Mouse (Mus musculus) adrenal gland, adult 18-20 months (tissue): ENCODE results near the gene Rasgrp1. TPM values are rescaled to one million over a fixed set of nuclear protein-coding genes. Genes with fewer than 3 reads are reported as not detected.
A peak's percentile ranks its signal among the peaks of the same experiment; 100 is the strongest.

Experiments used
- DNase-seq, 2 experiments: peaks; one replicate each; pipeline ENCODE4 v3.0.0; 2021 to 2022; ENCODE audit warnings: low spot score in 2 of 2
- total RNA-seq, 2 experiments: library from RNA; stranded (reverse); gene quantifications; 1 replicate in 1 of 2; 2 replicates in 1 of 2; pipeline ENCODE4 v1.2.3; 2021

Gene Rasgrp1
- total RNA-seq, 2 experiments from 2014 or later: 0.46 to 0.70 TPM

DNA sequence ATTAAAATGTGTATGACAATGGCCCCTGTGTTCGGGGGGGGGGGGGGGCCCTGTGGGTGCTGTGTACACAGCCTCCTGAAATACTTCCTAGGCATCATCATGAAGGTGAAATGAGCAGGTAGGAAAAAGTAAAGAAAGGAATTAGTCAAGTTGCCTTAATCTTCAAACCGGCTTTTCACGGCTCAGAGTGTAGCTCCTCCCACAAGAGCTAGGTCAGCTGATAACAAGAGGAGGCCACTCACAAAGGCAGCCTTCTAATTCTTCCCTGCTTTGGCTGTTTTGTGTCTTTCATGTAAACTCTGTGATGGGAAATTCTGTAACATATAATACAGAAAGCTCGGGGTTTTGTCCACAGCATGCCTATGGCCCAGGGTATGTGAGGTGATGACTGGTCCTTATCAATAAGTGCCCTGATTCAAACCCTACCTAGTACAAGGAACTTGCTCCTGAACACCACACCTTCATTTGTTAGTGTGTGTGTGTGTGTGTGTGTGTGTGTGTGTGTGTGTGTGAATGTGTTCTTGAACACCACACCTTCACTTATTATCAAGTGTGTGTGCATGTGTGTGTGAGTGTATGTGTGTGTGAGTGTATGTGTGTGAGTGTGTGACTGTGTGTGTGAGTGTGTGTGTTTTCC lies 7.1 kb downstream of the Rasgrp1 start:
- DNase-seq: no peak

DNA sequence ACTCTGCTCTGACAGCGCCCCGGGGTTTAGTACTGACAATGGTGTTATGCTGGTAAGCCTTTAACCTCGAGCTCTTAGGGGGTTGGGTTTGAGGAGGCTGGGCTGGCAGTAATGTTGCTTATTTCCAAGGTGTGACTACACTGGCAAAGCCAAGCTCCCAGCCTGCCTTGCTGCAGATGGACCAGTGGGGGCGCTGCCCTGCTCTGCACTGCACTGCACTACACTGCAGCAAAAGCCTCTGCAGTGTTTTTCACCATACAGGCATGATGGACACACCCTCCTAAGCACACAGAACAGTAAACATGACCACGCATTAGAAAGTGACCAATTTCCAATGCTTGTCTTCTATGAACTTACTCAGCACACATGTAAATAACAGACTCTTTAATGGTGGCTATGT lies 11.2 kb downstream of the Rasgrp1 start:
- DNase-seq: no peak

DNA sequence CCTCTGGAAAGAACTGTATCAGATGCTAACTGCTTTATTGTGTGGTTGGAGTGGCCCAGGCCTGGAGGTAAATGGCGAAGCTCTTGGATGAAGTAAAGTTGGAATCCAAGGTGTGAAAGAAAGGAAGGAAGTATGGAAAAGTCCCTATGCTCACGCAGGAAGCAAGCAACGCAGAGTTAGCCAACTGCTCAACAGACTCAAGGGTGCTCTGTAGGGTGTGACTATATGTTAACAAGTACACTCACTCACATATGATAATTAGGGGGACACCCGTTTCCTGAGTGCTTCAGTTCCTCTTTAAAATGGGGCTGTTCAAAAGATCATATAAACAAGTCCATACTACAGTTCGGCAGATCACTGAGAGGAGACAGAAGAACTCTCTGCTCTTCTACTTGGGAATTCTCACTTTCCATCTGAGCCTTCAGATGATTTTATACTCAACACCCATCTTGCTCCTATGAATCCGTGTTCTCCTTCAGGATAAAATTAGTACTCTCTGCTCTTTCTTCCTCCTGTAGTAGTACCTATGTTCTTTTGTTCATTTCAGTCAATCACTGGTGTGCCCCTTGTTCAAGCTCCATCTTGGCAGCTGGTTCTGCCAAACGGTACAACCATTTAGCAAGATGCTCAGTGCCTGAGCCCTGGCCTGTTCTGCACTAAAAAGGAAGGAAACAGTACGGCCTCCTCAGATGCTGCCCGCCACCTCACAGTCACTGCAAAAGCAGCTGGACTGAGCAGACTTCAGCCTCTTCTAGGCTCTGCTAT lies 14.1 kb downstream of the Rasgrp1 start:
- DNase-seq: no peak

DNA sequence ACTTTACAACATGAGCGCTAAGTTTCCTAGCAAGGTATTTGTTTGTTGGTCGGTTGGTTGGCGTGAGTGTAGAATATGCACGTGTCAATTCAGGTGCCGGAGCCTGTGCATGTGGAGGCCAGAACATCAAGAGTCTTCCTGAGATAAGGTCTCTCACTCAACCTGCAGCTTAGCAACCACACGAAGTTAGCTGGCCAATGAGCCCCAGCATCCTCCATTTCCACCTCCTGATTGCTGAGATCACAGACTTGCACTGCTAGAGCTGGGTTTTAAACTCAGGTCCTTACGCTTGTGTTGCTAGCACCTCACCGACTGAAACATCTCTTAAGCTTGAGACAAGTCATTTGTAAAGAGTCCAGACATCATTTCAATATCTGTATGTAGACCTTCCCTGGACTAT lies 20.4 kb downstream of the Rasgrp1 start:
- no peak for DNase-seq

DNA sequence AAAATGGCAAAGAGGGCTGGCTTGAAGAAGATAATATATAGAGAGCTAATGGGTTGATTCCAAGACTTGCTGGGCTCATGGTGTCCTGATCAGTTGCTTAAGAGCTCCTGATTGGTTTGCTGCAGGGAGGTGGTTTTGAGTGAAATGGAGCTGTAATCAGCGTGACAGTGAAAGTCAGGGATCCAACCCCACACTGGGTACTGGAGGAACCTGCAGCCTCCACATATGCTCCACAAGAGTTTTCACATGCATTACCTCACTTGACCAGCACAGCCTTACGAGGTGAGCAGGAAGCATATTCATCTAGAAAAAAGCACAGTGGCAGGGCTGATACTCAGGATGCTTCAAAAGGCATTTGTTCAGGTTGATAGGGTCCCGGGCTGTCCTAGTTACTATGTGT lies 21.6 kb downstream of the Rasgrp1 start:
- no peak for DNase-seq

DNA sequence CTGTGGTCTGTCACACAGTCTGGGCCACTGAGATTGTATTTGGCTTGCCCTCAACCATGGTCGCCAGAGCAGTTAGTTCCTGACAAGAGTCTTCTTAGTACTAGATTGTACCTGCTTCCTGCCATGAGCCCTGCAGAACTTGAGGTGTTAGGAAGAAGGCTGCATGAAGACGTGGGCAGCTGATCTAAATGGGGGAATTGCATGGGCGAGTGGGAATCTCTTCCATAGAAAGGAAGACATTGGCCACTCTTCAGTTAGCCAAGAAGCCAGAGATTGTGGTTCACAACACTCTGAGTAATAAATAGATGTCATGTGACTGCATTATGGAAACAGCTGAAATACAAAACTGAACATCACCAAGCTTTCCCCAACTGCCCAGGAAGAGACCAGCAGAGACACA lies 23.8 kb downstream of the Rasgrp1 start:
- no peak for DNase-seq

DNA sequence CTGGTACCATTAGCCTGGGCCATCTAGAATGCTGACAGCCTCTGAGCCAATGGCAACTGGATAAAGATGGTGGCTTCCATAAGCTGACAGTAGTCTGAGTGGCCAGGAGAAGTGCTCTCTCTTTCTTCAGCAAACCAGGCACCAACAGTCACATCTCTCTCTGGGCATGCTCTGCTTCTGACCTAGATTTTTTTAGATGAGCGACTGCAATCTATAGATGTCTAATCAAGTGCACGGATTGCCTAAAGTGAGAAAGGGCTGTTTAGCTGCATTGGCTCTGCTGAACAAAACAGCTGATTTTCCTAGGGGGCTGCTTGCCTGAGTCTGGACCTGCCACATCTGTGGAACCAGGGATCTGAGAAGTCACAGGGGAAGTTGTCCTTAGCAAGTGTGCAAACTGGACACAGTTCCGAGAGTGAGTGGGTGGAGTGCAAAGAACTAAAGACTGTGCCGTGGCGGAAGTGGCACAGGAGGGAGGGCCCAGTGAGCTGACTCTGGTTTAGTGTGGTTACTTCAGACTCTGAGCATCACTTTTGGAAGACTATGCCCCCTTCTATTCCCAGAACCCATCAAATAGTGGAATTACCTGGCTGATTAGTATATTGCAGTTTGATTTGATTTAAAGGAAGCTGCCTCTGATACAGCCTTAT lies 29.1 kb downstream of the Rasgrp1 start:
- no peak for DNase-seq

DNA sequence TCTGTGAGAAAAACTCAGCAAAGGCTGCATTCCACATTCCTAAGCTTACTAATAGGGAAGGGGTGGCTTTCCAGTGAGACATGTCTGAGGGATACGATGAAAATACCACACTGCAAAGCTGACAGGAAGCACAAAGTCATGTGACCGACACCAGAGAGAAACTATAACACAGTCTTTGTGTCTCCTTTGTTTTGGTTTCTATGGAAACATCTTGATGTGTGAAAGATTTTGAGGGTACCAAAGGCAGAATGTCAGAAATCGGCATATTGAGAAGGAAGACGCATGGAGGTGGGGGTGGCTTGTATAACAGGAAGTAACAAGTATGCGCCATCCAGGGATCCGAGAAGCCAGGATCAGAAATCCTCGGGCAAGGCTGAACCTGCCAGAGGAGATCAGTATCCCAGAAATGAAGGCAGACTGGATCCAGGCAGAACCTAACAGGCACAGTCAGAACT lies 30.3 kb downstream of the Rasgrp1 start:
- DNase-seq: no peak

DNA sequence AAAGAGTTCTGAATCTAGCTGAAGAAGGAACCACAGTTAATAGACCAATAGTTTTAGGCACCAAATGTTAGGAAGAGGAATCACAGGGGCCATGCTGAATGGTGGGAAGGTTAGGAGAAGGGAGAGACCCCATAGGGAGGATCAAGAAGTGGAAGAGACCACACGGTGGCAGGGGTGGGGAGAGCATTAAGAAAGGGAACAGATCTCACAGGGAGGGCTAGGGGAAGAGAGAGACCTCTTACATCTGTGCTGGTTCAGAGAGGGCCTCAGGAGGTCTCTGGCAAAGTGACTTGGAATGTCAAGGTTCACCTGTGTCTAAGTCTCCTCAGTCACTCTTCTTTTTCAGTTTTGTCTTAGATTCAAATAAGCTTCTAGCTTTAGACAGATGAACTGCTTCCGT lies 30.8 kb downstream of the Rasgrp1 start:
- no peak for DNase-seq

DNA sequence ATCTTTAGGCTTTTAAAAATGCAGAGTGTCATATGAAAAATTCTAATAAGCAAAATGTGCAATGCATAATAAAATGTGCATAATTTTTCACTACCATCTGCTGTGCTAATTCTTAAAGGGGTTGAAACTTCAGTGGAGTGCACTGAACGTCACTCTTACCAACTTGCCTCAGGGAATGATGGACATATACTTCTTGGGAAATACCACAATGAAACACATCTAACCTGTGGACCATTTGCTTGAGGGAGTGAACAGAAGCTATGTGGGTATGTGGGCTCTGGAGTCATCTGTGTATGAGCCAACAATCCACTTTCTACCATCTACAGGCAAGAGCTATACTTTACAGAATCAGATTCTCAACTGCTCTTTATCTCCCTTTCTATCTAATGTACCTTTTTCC lies 31.5 kb downstream of the Rasgrp1 start:
- no peak for DNase-seq

DNA sequence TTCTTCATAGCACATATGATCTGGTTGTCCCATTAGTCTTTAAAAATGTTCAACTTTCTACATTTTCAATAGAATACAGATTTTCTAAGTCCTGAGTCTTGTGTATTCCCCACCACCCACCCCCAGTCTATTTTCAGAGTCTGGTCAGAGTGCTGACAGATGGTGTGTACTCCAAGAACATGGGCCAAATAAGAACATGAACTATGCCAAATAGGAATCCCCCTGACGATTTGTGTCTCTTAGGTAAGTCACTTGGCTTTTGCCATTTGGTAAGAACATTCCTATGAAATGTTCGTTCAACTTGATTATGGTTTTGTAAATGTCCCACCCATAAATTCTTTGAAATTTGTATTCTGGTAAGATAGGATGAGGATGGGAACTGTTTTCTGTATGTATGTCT lies 33.8 kb downstream of the Rasgrp1 start:
- DNase-seq: no peak

DNA sequence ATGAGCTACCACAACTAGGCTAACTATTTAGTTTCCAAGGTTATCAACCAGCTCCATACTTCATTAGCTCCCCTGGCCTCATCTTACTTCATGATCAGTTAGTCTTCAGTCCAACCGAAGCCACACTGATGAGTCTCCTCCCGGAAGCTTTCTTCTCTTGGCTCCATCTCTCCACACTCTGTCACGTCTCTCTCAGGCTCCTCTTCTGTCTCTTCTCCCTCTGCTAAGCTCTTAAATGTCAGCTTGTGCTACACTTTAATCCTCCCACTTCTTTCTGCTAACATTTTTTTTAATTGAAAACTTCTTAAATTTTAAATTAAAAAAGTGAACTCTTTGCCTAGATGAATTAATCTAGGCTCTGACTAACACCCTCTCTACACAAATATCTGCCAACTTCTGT lies 34.8 kb downstream of the Rasgrp1 start:
- no peak for DNase-seq

DNA sequence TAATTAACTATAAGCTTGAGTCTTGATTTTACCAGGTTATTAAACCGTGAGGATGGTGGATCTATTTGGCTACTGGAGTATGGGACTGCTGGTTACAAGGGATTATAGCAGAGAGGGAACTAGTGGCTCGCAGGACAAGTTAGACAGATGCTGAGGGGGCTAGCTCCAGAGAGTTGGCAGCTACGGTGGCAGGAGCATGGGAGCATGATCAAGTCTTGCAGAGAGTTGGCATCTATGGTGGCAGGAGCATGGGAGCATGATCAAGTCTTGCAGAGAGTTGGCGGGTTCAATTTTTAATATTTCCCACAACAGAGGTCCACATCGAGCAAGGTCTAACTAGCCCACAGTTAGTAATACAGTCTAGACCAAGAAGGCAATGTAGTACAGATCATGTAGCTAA lies 37.9 kb downstream of the Rasgrp1 start:
- DNase-seq: no peak

DNA sequence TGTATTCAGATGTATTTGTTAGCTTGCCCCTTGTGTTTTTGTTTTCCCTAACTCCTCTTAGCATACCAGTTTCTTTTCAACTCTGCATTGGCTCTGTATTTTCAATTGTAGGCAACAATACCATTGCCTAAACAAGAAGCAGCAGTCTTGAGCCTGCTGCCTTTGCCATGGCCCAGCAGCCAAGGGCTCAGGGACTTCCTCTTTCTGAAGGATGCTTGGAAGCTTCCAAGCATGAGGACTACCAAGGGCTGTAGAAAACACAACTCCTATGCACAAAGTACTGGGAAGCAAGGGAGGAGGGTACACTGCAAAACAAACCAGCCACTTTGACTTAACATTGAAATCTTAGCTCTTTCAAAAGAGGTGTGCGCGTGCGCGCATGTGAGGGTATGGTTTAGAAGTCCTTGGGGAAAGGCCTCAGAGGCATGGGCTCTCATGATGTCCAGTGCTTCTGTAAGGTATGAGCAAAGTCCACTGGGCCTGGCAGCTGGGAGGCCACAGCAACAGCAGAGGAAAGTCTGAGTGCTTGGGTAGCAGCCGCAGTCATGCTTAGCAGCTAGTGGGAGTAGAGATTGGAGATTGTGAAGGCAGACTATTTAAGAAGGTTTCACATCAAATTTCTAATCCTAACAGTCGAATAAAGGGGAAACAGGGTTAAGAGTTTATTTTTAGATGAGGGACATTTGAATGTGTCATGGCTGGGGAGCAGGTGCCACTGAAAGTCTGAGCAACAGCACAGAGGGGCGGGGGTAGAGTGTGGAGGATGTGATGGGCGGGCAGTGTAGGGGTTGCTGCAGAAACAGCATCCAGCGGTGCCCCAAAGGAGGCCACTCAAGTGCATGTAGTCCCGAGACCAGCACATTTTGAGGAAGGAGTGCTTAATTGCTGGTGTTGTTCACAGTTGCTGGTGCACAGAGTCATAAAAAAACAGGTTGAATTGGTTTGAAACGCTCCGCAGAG lies 39.1 kb downstream of the Rasgrp1 start:
- no peak for DNase-seq

DNA sequence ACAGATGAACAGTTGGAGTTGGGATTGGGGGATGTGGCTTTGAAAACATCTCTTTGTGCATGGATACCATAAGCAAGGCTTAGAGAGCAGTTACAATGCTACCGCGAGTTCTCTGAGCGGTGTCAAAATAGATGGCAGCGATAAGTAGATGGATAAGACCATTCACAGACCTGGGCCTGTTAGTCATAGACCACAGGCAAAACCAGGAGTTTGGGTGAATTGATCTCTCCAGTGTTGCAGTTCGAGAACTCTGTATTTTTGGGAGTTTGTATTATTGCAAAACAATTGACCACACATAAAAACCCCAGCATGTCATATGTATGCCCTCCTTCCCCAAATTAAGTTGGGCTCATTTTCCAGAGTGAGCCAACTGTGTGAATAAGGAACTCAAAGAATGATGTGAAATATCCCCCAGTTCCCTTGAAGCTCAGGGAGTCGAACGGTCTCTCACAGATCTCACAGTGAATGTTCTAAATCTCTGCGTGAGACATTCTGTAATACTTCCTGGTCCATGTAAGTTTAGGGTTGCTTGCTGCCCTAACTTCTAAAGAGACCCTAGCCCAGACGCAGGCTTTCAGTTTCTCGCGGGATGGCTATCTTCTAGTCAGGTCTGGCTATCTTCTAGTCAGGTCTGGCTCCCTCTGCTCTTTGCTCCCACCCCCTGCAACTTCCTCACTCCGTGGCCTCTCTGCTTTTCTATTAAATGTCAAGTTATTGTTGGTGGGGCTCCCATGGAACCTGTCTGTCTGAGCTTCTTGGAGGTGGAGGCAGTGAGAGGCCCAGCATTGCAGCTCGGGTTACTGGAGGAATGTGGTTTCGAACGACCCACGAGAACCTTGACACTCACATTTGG lies 43.0 kb downstream of the Rasgrp1 start:
- no peak for DNase-seq

DNA sequence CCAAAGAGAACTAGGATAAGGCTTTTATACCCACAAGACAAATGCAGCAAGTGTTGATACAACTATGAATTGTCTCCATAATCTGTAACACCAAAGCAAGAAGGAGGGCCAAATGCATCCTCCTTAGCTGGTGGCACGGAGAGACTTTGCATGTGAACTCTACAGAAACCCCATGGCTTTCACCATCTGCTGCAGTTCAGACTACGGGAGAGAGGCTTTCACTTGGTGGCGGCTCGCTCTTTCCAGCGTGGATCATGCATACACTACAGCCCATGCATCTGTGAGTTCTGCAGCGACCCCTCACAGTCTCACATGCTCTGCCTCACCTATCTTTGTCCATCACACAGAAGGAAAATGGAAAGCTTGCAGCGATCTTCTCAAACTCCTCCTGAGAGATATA lies 54.5 kb downstream of the Rasgrp1 start:
- no peak for DNase-seq

DNA sequence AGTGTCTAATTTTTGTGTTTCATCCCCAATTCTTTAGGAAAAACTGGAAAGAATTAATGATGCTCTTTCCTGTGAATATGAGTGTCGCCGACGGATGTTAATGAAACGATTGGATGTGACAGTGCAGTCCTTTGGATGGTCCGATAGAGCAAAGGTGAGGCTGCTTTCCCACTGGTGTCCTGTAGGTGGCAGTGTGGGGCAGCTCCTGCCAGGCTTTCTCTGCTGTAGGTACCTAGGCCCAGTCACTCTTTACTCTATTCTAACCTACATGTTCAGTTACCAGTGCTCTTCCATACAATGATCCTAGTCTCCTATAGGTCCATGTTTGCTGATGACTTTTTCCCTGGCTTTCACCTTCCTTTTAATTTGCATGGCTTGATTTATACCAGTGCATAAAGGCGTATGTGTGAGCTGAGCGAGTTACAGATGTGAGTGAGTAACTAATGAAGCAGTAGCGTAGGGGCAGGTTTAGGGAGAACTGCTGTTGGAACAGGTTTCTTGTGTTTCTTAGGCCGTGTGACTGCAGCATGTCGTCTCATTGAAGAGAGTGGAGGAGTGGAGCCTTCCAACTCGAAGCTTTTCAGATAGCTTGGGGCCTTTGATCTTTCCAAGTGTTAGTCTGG lies 78.9 kb downstream of the Rasgrp1 start:
- DNase-seq: peak; percentile 67 to 69

DNA sequence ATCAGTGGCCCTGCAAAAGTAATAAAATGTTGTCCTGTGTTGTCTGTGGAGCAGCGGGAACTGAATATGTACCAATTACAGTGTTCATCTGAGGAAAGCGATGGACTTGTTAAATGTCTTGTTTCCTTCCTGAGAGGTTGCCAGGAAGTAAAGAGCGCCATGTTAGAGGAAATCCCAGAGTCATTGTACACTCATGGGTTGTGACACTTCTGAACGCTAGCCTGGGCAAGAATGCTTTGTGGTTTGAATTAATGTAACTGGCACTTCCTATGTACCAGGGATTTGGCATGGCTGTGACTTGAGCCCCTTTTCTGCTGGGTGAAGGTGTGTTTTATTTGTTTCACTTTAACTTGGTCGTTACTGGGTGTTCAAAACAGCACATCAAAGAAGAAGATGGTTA lies 80.6 kb downstream of the Rasgrp1 start:
- DNase-seq: no peak

DNA sequence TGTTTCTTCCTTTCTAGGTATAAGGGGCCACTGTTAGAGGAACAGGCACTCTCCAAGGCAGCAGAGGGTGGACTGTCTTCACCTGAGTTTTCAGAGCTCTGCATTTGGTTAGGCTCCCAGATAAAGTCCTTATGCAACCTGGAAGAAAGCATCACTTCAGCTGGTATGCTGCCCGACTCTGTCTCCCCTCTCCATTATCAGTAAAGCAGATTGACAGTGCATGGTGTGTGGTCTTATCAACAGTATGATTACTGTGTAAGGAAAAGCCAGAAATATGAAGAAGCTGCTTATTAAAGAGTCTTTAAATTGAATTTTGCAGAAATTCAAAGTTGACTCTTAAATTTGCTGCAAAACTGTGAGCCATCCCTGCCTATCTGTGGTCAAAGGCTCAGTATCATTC lies 85.2 kb downstream of the Rasgrp1 start:
- no peak for DNase-seq

DNA sequence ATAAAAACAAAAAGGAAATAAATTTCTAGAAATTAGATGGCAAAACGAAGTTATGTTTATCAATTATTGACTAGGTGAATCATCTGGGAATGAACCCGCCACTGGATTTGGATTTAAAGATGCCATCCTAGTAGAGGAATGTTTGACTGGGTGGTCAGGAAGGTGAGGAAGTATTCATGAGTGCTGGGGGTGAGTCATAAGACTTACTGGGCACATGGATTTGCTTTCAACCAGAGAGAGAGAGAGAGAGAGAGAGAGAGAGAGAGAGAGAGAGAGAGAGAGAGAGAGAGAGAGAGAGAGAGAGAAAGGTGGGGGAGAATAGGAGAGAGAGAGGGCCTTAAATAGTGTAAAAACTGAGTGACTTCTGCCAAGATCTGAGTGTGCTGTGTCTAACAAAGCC lies 87.4 kb downstream of the Rasgrp1 start:
- DNase-seq: no peak
